Mouse (Mus musculus) G1E-ER4 (cell line): ENCODE results near the gene Zfp719. TPM values are rescaled to one million over a fixed set of nuclear protein-coding genes. Genes with fewer than 3 reads are reported as not detected.

Experiments used
- GATA1 ChIP-seq: IDR thresholded peaks from one replicate; pipeline ENCODE4 v1.8.0; 2012; ENCODE audit warnings: low read length, inconsistent platforms
- polyA plus RNA-seq: library from polyadenylated mRNA; stranded (reverse); fragments of >175 nt; gene quantifications from 2 replicates; pipeline ENCODE4 v1.2.3, GENCODE M21; 2012

Gene Zfp719
- polyA plus RNA-seq, 1 experiment, result 0.12 TPM

DNA sequence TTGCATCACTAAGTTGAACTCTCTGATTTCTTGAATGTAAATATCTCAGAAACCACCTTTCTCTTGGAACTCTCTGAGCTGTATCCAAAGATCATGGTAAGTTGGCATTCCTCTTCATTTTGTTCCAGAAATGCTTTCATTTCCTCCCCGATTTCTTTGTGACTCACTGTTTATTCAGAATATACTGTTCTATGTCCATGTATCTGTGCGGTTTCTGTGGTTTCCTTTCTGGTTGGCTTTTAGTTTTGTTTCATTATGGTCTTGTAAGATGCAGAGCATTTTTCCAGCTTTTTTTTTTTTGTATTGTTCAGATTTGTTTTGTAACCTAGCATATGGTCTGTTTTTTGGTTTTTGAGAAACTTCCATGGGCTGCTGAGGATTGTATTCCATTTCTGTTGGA is 8.2 kb upstream of the Zfp719 start:
- no peak for TF ChIP-seq GATA1

- TF ChIP-seq GATA1, result no peak
These were observed 1.1 kb downstream of the Zfp719 start for GRCm38 (mm10) chr7:43580526-43580925.

- no peak for TF ChIP-seq GATA1
These were observed 5.4 kb downstream of the Zfp719 start for GRCm38 (mm10) chr7:43584790-43585189.

GRCm38 (mm10) chr7:43601884-43602283 is 22.5 kb downstream of the Zfp719 start:
- TF ChIP-seq GATA1, result no peak

DNA sequence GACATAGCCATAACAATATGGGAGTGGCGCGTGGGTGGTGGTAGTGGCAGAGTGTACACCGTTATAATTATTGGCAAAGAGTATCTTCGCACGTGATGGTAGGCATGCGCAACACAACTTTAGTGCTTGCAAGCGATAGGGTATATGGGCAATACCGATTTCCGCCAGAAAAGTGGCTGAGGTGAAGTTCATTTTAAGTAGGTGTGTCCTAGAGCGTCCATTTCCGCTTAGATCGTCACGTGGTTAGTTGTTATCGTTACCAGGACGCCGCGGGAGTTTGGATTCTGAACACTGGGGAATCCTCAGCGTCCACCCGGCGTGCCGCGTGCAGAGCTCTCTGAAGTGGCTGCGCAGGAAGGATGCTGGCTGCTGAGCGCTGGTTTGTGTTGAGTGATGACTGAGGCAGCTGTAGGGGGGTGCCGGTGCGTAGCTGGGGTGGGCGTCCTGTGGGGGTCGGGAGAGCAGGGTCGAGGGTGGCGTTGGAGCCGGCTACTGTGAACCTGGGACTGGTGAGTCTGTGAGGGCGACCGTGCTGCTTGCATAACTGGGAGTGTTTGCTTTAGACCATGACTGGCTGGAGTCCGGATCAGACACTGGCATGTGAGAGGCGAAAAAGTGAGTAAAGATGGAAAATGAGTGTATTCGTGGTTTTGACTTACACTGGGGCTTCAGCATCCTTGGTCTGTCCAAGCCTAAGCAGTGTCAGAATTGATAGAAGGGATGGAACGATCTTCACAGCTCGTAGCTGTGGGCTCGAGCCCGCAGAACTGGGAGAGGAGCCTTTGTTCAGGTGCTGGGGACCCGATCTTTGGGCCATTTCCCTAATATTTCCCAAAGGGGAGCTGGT is 27.7 kb downstream of the Zfp719 start, which contains the start of gene Zfp819:
Zfp819 (plus strand) TSS at position 274 of the 847 bp plus-strand sequence.
- no peak for TF ChIP-seq GATA1

- TF ChIP-seq GATA1, result no peak
These were observed 28.4 kb downstream of the Zfp719 start for GRCm38 (mm10) chr7:43607743-43608287.

DNA sequence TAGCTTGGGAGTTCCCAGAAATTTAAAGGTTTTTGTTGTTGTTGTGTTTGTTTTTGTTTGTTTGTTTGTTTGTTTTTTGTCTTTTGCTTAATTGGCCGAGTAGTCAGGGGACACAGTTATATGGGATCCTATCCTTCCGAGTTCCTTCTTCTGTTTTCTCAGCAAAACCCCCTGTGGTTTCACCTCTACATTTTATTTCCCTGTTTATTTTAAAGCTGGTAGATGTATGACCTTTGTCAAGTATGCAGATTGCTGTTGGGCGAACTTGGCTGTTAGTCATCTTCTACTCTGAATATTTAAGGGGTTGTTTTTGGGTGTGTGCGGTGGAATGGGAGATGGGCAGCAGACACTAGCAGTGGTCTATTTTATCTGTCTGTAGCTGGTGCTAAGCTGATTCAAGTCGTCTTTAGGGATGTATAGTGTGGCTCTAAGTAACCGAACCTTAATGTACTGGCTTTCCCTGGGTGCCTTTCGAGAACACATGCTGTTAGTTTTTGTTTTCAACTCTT is 29.0 kb downstream of the Zfp719 start:
- no peak for TF ChIP-seq GATA1

DNA sequence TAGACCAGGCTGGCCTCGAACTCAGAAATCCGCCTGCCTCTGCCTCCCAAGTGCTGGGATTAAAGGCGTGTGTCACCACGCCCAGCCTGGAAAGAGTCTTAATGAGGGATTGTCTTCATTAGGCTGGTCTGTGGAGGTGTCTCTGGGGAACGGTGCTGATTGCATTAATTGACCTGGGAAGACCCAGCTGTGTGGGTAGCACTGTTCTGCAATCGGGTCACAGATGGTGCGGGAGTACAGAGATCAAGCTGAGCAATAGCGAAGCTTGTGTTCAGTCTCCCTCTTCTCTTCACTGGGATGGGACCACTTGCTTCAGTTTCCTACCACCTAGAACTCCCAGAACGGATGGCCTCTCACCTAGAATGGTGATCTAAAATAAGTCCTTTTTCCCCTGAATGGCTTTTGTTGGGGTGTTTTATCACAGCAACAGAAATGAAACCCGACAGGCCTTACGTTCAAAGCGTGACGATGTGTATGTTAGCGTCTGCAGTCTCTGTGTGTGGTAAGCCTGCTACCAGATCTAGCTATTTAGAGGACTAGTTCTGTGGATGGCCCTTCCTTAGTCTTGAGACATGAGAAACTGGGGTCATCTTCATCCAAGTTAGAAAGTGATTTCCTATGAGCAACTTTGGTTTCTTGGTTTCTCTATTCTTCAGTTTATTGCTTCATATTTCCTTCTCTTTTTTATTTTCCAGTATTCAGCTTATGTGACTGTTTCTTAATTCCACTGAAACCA is 34.6 kb downstream of the Zfp719 start:
- no peak for TF ChIP-seq GATA1

GRCm38 (mm10) chr7:43622927-43623326 is 43.5 kb downstream of the Zfp719 start:
- no peak for TF ChIP-seq GATA1

DNA sequence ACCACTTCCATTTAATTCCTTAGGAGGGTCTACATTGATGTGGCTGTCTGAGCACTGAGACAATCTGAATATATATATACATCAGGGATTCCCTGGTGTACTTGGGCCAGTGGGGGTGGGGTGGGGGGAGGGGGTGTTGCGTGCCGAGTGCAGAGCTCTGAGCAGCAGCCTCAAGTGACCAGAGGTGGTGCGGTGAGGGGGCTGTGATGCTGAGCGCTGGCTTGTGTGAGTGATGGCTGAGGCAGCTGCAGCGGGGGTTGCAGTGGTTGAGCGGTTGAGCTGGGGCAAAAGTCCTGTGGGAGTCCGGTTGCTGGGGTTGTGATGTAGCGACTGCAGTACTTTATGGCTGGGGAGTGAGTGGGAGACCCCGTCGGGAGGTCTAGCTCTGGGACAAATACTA is 44.4 kb downstream of the Zfp719 start:
- no peak for TF ChIP-seq GATA1

DNA sequence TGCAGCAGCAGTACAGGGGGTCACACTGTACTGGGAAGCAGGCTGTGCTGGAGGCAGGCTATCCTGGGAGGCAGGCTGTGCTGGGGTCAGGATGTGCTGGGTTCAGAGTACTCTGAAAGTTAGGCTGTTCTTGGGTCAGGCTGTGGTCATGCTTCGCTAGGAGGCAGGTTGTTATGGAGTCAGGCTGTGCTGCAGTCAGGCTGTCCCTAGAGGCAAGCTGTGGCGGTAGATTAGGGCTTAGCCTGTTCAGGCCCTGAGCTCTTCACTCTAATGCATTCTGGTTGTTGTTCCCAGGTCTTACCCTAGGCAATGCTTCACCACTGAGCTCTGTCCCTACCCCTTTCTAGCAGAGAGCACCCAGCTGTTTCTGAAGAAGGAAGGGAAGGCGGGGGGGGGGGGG is 45.7 kb downstream of the Zfp719 start:
- no peak for TF ChIP-seq GATA1

- no peak for TF ChIP-seq GATA1
These were observed 46.5 kb downstream of the Zfp719 start for GRCm38 (mm10) chr7:43625794-43626422.

DNA sequence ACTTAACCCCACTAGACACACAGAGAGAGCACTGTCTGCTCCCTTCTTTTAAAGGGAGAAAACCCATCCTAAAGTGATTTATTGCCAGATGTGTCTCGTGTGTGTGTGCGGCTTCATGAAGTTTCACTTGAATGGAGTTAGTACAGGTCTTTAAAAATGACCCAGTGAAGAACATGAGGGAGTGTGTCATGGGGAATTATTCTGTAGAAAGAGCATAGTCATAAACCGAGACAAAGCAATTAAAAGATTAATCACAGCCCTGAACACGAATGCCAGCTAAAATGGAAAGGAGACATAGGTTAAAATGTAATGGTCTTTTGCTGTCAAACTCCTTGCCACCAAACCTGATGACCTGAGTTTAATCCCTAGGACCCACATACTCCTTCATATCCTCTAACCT is 54.5 kb downstream of the Zfp719 start:
- TF ChIP-seq GATA1, result no peak

DNA sequence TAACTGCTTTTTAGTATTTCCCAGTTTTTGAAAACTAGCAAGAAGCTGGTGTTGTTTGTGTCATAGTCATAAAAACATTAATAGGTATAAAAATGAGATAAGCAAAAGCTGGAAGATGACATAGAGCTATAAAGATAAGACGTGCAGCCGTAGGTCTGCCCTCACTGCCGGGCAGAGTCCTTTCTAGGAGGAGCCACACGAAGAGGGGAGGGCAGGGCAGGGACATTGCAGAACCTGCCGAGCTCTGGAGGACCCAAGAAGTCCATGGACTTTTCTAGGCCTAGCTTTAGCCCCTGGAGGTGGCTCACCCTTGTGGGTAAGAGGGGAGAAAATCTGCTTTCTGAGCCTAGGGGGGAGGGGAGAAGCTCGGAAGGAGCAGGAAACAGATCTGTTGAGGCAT is 55.1 kb downstream of the Zfp719 start, which contains the start of gene Ceacam18:
Ceacam18 (plus strand) TSS at position 208 of the 400 bp plus-strand sequence.
- TF ChIP-seq GATA1, result no peak

GRCm38 (mm10) chr7:43636194-43636593 is 56.8 kb downstream of the Zfp719 start:
- no peak for TF ChIP-seq GATA1

DNA sequence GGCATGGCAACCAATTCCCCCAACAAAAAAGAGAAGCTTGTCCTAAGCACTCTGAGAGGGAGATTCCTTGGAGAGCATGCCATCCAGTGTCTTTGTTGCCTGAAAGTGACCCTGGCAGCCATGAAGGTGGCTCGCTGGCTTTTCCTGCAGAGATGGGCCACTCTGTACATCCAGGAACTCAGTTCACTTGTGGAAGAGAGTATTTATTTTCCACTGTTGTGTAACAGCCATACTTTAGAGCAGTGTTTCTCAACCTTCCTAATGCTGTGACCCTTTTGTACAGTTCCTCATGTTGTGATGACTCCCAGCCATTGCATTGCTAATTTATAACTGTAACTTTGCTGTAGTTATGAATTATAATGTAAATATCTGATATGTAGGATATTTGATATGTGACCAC is 57.7 kb downstream of the Zfp719 start:
- TF ChIP-seq GATA1, result no peak
